9 mouse cellular contexts compared by ENCODE assay signal in the genomic region with DNA sequence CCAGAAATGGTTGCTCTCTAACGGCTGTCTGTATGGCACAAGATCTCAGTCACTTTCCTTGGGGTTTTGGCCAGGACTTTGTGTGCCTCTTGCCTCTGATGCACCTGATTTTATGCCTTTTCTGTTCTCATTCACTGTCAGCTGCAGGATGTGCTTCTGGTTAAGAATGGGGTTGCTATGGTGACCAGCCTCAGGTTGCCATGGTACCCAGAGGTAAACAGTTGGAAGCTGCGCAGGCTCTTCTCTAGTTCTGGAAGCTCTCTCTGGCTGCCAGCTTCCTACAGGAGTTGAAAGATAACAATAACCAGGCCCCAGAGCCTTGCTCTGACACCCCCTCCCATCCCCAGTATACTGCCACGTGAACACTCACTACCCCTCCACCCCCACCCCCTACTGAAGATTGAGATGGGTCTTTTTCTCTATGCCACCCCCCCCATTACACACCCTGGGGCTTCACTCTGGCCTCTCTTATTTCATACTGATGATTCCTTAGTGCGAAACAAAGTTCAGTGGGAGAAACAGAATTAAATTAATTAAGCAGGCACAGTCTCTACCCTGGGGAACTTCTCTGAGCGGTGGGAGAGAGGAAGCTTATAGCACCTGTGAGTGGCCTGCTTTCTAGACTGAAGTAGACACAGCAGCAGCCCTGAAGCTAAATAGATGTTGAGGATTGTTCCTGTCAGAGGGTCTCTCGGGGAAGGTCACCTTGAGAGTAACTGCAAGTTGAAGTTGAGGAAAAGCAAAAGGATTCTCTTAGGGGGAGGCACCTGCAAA. TPM values are rescaled to one million over a fixed set of nuclear protein-coding genes. Genes with fewer than 3 reads are reported as not detected.
DNase-seq lines count a peak whose midpoint lies in the region; ATAC-seq and TF ChIP-seq lines count a peak whose summit lies in the region.
"Had no signal": no experiment of that assay in that cellular context is flagged by ENCODE, and none has a peak within 500 bp of the region (broad histone marks: within the 10 kb centered on the region; RNA-seq: fewer than 3 reads in every experiment).

No protein-coding gene starts in this region.

- TF ChIP-seq POLR2A in cerebellum, adult 2 months (IDR thresholded peaks at IDR 0.05; ENCODE audit: borderline replicate concordance, insufficient read depth, low read length): no peak

- H3K27me3 ChIP-seq in cerebellum, adult 2 months (ENCODE audit: control insufficient read depth, insufficient read depth, low read length): no peaks in the 10 kb centered on the region
- H3K27me3 ChIP-seq in embryonic facial prominence, embryonic 10.5 days (replicated peaks; ENCODE audit: low read depth, poor library complexity, severe bottlenecking): no peaks in the 10 kb centered on the region
- H3K27me3 ChIP-seq in hindbrain, postnatal 0 days (ENCODE audit: insufficient read depth, low read length): no peaks in the 10 kb centered on the region
- H3K27me3 ChIP-seq in stomach, embryonic 15.5 days (replicated peaks): no peaks in the 10 kb centered on the region

- H3K36me3 ChIP-seq in embryonic facial prominence, embryonic 10.5 days (replicated peaks): no peaks in the 10 kb centered on the region
- no peaks in the 10 kb centered on the region for H3K36me3 ChIP-seq in hindbrain, postnatal 0 days (ENCODE audit: insufficient read depth, low read length)
- no peaks in the 10 kb centered on the region for H3K36me3 ChIP-seq in stomach, embryonic 15.5 days
- H3K36me3 ChIP-seq: limb, embryonic 15.5 days had no signal

- no peak overlapping the region for H3K9ac ChIP-seq in hindbrain, postnatal 0 days (replicated peaks; ENCODE audit: low read length)
- H3K9ac ChIP-seq in stomach, embryonic 15.5 days: no peak overlapping the region
- H3K9ac ChIP-seq: limb, embryonic 15.5 days had no signal

- no peak for TF ChIP-seq CTCF in cerebellum, adult 2 months (IDR thresholded peaks at IDR 0.05; ENCODE audit: borderline replicate concordance, insufficient read depth, low read depth, low read length)
- no peak for TF ChIP-seq CTCF in hindbrain, postnatal 0 days (IDR thresholded peaks at IDR 0.05; ENCODE audit: low read depth)

- H3K4me1 ChIP-seq in cerebellum, adult 2 months (ENCODE audit: control insufficient read depth, insufficient read depth, low read length): no peaks in the 10 kb centered on the region
- H3K4me1 ChIP-seq in embryonic facial prominence, embryonic 10.5 days: peaks cover 13% of the 10 kb centered on the region
- peaks cover 7% of the 10 kb centered on the region for H3K4me1 ChIP-seq in hindbrain, postnatal 0 days (ENCODE audit: insufficient read depth, low read length)
- no peaks in the 10 kb centered on the region for H3K4me1 ChIP-seq in stomach, embryonic 15.5 days

- WGBS in cerebellum, adult 2 months: 41% methylated on average over 6 of the region's 6 CpGs
- WGBS in embryonic facial prominence, embryonic 10.5 days: 53% methylated on average over 6 of the region's 6 CpGs
- WGBS in hindbrain, postnatal 0 days: 21% methylated on average over 6 of the region's 6 CpGs
- 40% methylated on average over 6 of the region's 6 CpGs for WGBS in stomach, embryonic 15.5 days

- peak overlapping the region; percentile 25; the same call in 1 of the 2 replicates for H3K4me2 ChIP-seq in hindbrain, postnatal 0 days (ENCODE audit: low read depth, low read length)
- H3K4me2 ChIP-seq in stomach, embryonic 15.5 days: no peak overlapping the region
- H3K4me2 ChIP-seq: limb, embryonic 15.5 days had no signal

- no peak overlapping the region for H3K4me3 ChIP-seq in cerebellum, adult 2 months (replicated peaks; ENCODE audit: insufficient read depth, low read depth, low read length)
- no peak overlapping the region for H3K4me3 ChIP-seq in embryonic facial prominence, embryonic 10.5 days
- no peak overlapping the region for H3K4me3 ChIP-seq in hindbrain, postnatal 0 days (ENCODE audit: low read length)
- H3K4me3 ChIP-seq in stomach, embryonic 15.5 days (replicated peaks): no peak overlapping the region
- H3K4me3 ChIP-seq: limb, embryonic 15.5 days had no signal

- no peaks in the 10 kb centered on the region for H3K9me3 ChIP-seq in embryonic facial prominence, embryonic 10.5 days
- H3K9me3 ChIP-seq in hindbrain, postnatal 0 days (ENCODE audit: low read length): no peaks in the 10 kb centered on the region
- H3K9me3 ChIP-seq in stomach, embryonic 15.5 days: no peaks in the 10 kb centered on the region
- H3K9me3 ChIP-seq: limb, embryonic 15.5 days had no signal

- DNase-seq in cerebellum, adult 2 months: peak; percentile 13 to 18
- DNase-seq in embryonic facial prominence, embryonic 10.5 days (ENCODE audit: low spot score): peak; percentile 73
- DNase-seq in hindbrain, postnatal 0 days (ENCODE audit: low spot score): peak; percentile 91
- peak; percentile 81 for DNase-seq in mesoderm, embryonic 11.5 days (ENCODE audit: low read depth, low spot score)
- no peak for DNase-seq in spleen, adult 12 weeks (ENCODE audit: low spot score)
- no peak for DNase-seq in kidney, postnatal 36 days

- no peak overlapping the region for H3K27ac ChIP-seq in cerebellum, adult 2 months (ENCODE audit: insufficient read depth, low read length)
- no peak overlapping the region for H3K27ac ChIP-seq in embryonic facial prominence, embryonic 10.5 days (replicated peaks)
- H3K27ac ChIP-seq in hindbrain, postnatal 0 days: peak overlapping the region; percentile 64; the same call in 1 of the 2 replicates
- no peak overlapping the region for H3K27ac ChIP-seq in stomach, embryonic 15.5 days
- H3K27ac ChIP-seq: limb, embryonic 15.5 days had no signal

- ATAC-seq in hindbrain, postnatal 0 days: peak; percentile 96
- peak; percentile 69 for ATAC-seq in stomach, embryonic 15.5 days (ENCODE audit: insufficient read depth, low FRiP score, low read depth)
- ATAC-seq in megakaryocyte-erythroid progenitor cell, adult 5-6 weeks (replicated peaks; ENCODE audit: low FRiP score, low TSS enrichment, poor library complexity, severe bottlenecking): no peak

RNA-seq across cellular contexts. Expression of gene Cnga3, which starts 6.1 kb away (rescaled TPM):
- 0.06 and 0.10 TPM in 2 replicates for polyA plus RNA-seq in cerebellum, adult 2 months (2012; rRNA removed)
- polyA plus RNA-seq in embryonic facial prominence, embryonic 10.5 days (2016; fragmentation: Nextera tagmentation; extraction: Ambion mirVana): not detected in 2 replicates
- 3.0 TPM in 1 of 2 replicates, not detected in the other for total RNA-seq in hindbrain, postnatal 0 days (2014; rRNA removed)
- polyA plus RNA-seq in hindbrain, postnatal 0 days (2015; fragmentation: Nextera tagmentation; extraction: Ambion mirVana): 0.10 and 0.13 TPM in 2 replicates
- 0.74 and 0.75 TPM in 2 replicates for polyA plus RNA-seq in stomach, embryonic 15.5 days (2015; fragmentation: Nextera tagmentation; extraction: Ambion mirVana)
- total RNA-seq in megakaryocyte-erythroid progenitor cell, adult 5-6 weeks (2014; fragmentation: Nextera tagmentation): not detected in 2 replicates
- total RNA-seq in megakaryocyte-erythroid progenitor cell, adult 5-6 weeks (2017): not detected in 2 replicates
- polyA plus RNA-seq: limb, embryonic 15.5 days had no signal

Comparison
In these comparisons a context has a peak if more than half of its experiments do, and no peak if none do; other contexts are left out.
1. DNase-seq: peak in cerebellum, adult 2 months (2 of 2), embryonic facial prominence, embryonic 10.5 days (single experiment), hindbrain, postnatal 0 days (single experiment) and mesoderm, embryonic 11.5 days (single experiment); none in spleen, adult 12 weeks (single experiment) and kidney, postnatal 36 days (0 of 2).